Mouse (Mus musculus): ENCODE data around the gene Trhr2.
A peak's percentile ranks its signal among the peaks of the same experiment; 100 is the strongest.

The Trhr2 gene

DNA sequence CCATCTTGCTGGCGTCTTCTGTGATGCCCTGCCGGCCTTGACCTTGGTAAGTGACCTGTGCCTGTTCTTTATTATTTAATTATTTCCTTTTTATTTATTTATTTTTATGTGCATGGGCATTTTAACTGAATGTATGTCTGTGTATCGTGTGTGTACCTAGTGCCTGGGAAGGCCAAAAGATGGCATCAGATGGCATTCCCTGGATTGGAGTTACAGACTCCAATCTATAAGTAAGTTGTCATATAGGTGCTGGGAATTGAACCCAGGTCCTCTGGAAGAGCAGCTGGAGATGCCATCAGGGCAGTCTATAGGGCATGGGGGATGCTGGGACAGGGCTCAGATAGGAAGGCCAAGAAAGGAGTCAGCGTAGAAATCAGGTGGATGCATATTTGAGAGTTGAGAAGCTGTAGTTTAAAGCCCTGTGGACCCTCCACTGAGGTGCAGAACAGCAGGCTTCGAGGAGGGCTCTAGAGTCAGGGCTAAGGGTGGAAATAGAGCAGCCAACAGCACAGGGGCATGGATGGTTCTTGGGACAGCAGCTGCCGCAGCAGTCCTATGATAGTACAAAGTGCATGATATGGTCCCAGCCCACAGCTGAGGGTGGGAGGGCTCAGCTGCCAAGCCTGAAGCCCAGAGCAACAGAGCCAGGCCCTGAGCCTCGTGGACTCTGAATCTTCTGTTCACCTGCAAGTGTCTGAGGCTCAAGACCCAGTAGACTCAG is at the start of gene Trhr2:
Gene Trhr2 (minus strand): TSS at position 51 of the 721 bp plus-strand sequence.
- no peak for DNase-seq (ENCODE audit: low read depth, low spot score)

DNA sequence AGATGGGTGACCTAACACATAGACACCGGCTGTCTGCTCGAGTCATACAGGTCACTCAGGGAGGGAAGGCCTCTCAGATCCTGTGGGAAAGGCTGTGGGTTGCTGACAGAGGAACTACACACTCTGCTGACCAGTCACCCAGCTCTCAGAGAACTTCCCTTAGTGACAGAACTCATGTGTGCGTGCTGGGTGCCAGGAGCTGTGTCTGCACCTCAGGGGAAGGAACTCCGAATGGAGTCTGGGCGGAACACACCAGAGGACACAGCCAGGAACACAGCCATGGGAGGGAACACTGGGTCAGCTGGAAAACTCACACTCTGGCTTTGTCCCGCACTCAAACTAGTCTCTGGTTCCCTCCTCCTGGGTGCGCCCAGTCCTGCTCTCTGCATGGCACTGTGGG is 47.1 kb upstream of the Trhr2 start:
- no peak for DNase-seq (ENCODE audit: low read depth, low spot score)

DNA sequence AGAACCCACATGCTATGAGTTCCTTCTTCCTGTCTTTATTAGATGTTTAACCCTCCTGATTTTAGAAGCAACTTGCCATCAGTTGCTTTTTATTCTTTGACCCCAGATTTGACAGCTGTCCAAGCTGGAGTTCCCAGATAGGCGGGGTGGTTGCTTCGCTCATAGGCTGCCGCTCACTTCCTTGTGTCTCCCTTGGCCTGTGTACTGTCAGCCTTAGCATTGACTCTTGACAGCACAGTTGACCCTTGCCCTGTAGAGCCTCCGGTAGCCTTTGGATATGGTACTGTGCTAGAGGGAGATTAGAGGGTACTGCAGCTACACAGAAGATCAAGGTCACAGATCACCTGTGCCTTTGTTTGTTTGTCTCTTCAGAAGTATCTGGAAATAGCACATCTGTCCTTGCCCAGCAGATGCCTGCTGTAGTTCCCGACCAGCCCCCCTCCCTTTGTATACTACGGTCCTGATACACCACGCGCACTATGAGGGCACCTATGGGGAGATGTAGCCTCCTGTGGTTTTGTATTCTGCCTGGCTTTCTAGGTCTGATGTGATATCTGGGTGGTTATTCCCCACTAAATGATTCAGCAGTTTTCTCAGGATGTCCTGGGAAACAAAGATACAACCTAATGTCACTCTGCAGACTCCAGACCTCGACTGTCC is 44.7 kb upstream of the Trhr2 start:
- no peak for DNase-seq (ENCODE audit: low read depth, low spot score)

DNA sequence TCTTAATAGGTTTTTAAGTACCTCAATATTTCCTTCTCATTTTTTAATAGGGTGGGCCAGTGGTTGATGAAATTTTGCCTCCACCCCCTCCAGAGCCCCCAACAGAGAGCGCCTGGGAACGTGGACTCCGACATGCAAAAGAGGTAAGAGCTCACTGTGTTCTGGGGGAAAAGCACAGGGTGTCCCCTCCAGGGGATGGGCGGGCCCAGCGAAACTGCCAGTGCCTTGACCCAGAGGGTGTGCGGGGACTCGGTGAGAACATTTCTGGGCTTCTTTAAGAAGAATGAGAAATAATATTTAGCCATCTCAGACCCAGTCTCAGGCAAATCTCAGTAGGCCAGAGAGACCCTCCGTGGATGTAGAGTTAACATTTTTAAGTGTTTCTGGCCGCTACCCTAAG is 37.6 kb upstream of the Trhr2 start:
- DNase-seq (ENCODE audit: low read depth, low spot score) = no peak

DNA sequence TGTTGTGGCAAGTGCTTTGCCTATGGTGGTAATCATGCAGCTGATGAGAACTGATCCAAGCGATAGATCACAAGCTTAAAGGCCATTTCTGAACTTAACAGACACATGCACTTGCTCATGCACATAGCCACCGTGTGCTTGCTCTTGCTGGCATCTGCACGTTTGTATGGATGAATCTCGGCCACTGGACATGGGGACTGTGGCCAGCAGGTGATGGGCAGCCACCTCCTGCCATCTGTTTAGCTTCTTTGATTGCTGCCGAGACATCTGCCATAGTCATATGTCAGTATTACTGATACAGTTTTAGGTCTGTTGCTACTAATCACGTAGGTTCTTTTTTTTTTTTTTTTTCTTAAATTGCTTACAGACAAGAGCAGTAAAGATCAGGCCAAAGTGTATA is 34.7 kb upstream of the Trhr2 start:
- DNase-seq (ENCODE audit: low read depth, low spot score) = no peak

DNA sequence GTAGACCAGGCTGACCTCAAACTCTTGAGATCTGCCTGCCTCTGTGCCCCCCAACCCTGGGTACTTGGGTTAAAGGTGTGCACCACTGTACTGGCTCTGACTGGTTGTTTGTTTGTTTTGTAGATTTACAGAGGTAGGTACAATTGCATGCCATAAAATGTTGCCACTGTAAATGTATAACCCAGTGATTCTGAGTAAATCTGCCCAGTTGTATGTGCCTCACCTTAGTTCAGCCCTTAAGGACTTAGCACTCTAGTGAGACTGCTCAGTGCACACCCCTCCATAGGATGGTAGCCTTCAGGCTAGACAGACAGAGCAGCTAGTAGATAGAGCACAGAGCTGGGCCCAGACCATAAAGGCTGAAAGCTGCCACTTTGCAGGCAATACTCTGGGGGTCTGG is 33.2 kb upstream of the Trhr2 start:
- no peak for DNase-seq (ENCODE audit: low read depth, low spot score)

DNA sequence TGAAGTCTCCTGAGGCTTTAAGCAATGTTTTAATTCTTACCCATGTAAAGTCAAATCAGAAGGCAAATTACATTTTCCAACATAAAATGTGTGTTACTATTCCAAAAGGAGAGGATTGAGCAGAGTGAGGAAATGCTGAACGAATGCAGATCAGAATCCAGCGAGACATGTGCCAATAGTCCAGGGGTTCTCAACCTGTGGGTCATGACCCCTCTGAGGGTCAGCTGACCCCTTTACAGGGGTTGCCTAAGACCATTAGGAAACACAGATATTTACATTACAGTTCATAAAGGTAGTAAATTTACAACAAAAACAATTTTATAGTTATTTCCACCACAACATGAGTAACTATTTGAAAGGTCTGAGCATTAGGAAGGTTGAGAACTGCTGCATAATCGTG is 30.2 kb upstream of the Trhr2 start:
- no peak for DNase-seq (ENCODE audit: low read depth, low spot score)

DNA sequence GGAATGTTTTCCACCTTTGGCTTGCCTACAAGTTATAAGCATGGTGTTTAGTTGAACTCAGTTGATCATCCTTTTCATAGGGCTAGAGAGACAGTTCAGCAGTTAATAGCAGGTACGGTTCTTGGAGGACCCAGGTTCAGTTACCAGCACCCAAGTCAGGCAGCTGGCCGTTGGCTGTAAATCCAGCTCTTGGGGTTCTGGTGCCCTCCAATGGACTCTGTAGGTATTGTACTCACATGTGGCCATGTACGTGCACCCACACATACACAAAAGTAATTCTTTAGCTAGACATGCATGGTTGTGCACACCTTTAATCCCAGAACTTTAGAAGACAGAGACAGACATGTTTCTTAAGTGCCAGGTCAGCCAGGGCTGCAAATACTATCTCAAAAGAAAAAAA is 28.8 kb upstream of the Trhr2 start:
- no peak for DNase-seq (ENCODE audit: low read depth, low spot score)

DNA sequence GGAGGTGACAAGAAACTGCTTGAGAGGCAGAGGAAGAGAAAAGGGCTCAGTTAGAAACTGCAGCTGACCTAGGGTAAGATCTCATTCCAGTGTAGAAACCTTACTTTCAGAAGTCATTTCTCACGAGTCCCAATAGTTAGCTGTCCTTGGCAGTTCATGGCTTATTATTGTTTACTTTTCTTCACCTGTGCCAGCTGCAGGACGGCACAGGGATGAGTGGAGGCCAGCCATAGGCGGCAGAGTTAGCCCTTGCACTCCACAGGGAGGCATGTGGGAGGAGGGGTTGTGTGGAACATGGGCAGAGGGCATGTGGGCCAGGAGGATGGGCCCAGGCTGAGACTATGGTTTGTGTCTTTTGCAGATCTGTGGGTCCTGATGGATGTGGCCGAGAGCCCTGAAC is 22.5 kb upstream of the Trhr2 start:
- no peak for DNase-seq (ENCODE audit: low read depth, low spot score)

DNA sequence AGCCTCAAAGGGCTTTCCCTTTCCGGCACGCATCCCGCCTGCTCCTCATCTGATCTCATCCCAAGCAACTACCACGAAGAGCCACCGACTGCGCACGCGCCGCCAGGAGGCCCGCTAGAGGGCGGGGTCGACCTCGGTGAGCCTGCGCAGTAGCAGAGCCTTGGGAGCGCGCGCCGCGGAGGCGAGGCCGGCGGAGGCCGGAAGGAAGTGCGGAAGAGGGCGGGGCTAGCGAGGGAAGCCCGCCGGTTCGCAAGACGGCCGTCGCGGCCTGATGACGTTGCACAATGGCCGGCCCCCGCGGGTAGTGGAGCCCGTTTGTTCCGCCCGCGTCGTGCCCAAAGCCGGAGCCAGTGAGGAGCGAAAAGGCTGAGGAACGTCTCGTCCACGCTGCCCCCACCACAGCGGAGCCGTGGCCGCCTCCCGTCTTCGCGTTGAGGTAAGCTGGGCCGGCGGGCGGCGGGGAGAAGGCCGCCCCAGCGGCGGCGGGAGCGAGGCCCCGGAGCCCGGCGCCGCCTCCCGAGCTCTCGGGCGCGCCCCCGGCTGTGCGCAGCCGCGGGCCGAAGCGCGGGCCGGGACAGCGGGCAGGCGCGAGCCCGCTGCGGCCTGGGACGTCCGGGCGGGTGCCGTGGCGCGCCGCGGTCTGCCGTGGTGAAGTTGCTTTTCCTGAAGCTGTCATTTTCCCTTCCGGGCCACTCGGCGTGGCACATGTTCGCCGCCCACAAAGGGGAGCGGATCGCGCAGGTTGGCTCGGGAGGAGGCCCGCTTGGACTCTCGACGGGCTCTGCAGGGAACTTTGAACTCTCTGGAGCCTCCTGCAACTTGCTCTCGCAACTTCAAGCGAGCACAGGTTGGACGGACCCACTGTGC is 16.1 kb upstream of the Trhr2 start, which contains the start of gene Zc3h18:
Gene Zc3h18 (plus strand): TSS at position 245 of the 867 bp plus-strand sequence.
- peak; percentile 99 for DNase-seq (ENCODE audit: low read depth, low spot score)

DNA sequence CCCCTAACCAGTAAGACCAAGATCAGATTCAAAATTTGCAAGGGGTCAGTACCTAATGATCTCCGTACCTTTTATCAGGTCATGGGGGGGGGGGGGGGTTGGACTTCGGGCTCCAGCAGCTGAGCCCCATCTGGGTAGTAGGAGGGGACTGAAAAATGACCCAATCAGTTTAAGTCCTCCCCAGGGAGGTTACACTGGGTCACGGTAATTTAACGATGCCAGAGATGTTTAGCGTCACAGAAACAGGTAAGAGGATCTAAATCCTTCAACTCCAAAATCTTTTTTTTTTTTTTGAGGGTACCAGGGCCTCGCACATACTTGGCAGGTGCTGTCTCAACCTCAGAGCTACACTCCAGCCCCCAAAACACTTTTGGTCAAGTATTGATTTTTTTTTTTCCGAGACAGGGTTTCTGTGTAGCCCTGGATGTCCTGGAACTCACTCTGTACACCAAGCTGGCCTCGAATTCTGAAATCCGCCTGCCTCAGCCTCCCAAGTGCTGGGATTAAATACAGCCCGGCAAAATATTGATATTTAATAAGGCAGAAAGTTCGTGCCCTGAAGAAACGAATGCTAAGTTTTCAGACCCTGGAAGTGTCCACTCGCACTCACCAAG is 15.3 kb upstream of the Trhr2 start:
- DNase-seq (ENCODE audit: low read depth, low spot score) = no peak

DNA sequence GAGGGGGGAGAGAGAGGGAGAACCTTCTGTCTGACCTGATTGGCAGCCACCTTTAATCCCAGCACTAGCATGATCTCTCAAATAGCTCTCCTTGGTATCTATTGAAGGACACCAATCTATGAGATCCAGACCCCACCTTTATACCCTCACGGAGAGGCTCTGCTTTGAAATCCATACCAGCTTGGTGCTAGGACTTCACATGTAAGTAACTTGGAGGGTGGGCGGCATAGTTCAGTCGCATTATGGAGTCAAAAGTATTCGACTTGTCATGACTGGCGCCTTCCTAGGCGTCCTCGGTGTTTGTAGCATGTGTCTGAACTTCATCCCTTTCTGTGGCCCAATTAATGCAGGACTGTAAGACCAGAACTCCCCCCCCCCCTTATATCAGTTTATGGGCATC is 14.8 kb upstream of the Trhr2 start:
- no peak for DNase-seq (ENCODE audit: low read depth, low spot score)

DNA sequence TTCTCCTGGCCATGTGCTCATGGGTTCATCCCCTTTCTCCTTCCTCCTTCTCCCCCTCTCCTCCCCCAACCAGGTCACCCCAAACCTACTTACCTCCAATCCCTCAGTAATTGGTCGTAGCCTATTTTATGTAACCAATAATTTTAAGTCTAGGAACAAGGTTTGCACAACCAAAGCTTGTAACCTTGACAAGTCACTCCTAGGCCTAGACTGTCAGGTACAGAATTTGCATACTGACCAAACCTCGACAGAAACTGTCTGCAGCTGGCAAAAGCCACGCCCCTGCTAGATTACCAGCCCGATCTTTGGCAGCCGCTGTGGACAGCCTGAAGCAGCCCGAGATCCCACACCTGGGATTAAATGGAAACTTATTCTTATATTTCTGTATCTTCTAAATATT is 11.2 kb upstream of the Trhr2 start:
- DNase-seq (ENCODE audit: low read depth, low spot score) = no peak

DNA sequence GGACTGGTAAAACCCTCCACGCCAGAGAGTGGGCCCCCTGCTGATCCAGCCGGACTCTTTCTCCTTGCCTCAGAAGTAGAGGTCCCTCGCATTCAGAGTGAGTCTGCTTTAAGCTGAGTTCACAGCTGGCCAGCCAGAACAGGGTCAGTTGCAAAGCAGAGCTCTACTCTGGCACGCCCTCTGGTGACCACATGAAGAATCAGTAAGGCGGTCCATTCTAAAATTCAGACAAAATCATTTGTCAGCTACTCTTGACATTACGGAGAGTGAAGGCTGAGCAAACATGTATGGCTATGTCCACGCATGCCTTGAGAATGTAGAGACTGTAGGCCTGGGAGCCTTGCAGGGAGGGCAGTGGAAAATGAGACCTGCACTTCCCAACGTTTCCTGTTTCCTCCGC is 9.1 kb upstream of the Trhr2 start:
- peak; percentile 77 for DNase-seq (ENCODE audit: low read depth, low spot score)

DNA sequence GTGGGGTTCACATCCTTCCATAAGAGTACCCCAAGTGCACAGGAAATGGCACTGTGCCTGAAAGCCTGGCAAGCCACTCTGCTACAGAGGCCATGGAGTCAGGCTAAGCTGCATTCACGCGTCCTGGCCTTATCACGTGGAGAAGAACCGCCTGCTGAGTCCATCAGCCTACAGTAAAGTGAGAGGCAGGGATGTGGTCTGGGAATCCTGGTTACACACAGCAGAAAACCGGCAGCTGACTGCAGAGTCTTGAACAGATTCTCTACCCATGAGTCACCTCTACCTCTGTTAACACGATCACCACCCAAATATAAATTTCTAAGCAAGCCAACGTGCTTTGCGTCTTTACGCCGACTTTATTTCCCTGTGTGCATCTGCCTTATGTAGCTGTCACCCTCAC is 7.9 kb upstream of the Trhr2 start:
- DNase-seq (ENCODE audit: low read depth, low spot score) = no peak

DNA sequence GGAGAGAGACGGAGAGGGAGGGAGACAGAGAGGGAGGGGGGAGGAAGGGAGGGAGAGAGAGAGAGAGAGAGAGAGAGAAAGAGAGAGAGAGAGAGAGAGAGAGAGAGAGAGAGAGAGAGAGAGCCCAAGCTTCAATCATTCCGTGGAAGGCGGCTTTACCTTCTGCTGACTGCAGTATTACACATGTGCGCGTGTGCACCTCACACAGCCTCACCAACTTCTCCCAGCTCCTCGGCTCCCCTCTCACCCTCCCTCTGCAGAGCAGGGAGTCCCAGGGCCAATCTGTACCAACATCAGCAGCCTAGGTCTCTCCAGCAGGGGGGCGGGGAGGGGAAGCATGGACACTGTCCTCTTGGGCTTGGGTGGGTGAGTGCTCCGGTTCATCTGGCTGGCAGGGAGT is 2.4 kb upstream of the Trhr2 start:
- no peak for DNase-seq (ENCODE audit: low read depth, low spot score)

DNA sequence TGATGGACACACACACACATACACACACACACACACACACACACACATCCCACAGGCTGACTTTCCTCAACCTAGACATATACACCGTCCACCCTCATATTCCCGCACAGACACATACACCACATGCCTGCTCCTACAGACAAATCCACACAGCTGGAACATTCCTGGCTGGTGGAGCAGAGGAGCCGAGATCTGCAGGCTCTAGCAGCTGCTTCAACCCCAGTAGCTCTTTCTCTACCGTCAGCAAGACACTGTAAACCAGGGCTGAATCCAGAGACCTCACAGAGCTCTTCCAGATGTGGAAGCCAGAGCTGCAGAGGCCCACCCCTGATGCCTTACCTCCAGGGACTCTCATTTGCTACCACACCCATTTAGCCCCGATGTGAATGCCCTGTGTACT is 1.7 kb upstream of the Trhr2 start:
- peak; percentile 54 for DNase-seq (ENCODE audit: low read depth, low spot score)

DNA sequence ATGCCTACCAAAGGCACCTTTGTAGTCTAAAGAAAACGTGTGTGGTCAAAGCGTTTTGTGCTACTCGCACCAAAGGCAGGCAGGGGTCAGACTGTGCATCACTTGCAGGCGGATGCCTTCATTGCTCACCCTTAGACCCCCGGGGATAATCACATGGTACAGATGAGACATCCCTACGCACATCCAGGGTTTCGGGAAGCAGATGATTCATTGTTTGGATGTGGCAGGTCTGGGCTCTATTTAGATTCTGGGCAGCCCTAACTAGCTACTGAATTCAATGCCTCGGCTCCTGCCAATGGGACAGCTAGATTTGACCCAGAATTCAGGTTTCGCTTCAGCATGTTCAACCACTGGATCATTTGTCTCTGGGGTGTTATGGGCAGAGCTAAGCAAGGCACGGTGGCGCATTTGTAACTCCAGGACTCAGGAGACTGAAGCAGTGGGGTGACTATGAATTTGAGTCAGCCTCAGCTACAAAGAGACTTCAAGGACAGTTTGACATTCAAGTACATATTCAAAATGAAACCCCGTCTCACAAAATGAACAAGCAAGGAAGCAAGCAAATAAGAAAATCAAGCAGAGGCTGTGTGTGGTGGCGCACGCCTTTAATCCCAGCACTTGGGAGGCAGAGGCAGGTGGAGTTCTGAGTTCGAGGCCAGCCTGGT is 1.3 kb downstream of the Trhr2 start:
- DNase-seq (ENCODE audit: low read depth, low spot score) = no peak

DNA sequence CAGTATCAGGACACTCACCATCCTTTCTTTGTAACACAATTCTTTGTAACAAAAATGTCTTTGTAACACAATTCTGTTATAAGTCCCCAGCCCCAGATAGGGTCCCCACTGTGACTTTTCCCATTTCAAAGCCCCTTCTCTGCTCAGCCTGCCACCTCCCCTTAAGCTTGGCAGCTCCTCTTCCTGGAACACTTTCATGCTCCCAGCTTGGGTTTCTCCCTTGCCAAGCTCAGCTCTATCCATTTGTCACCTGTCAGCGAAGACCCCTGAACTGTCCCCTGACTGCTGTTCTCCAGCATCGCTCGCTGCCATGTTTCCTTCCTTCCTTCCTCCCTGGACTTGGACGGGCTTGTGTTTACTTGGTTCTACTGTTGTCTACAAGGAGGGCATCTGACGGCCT is 2.9 kb downstream of the Trhr2 start:
- DNase-seq (ENCODE audit: low read depth, low spot score) = no peak

DNA sequence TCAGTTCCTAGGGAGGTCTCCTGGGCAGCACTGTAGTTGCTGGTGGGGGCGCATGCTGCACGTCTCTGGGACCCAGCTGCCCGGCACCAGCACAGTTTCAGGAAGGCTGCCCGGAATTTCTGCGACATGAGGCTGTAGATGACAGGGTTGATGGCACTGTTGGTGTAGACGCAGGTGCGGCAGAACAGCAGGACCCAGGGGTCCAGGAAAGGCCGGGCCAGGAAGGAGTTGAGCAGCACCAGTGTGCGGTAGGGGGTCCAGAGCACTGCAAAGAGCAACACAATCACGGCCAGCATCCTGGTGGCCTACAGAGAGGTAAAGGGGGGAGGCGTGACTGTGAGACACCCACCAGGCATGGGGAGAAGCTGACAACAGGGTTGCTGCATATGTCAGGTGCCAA is 3.3 kb downstream of the Trhr2 start:
- no peak for DNase-seq (ENCODE audit: low read depth, low spot score)
